Mouse (Mus musculus) left cerebral cortex, postnatal 36 days (tissue): ENCODE measurements at regions not wholly inside any gene's neighbourhood (a gene's known extent, or its start where the extent isn't known, plus 50 kb on each side); places are given as distances from the start of the nearest gene placed in this dataset.

ENCODE experiments used
- DNase-seq, 2 experiments: peaks; one replicate each; pipeline ENCODE4 v3.0.0; 2021 to 2022; ENCODE audit warnings: low spot score in 2 of 2, mixed read lengths in 1 of 2
- intact Hi-C: fragments of 180-260 bp; cut with DNase I; formaldehyde crosslinking; loops from one replicate; pipeline ENCODE4 v1.15.1; 2025

- no peak for DNase-seq
- intact Hi-C loops = no loop called here
Measured at GRCm38 (mm10) chr1:18416297-18416732, 151.4 kb upstream of the Defb41 start.

- DNase-seq = no peak
- intact Hi-C loops = no loop called here
Measured at GRCm38 (mm10) chr1:18415879-18416278, 150.9 kb upstream of the Defb41 start.

- no peak for DNase-seq
- intact Hi-C loops = no loop called here
Measured at GRCm38 (mm10) chr1:18412746-18413145, 147.8 kb upstream of the Defb41 start.

GRCm38 (mm10) chr1:18389591-18389990, 124.7 kb upstream of the Defb41 start:
- no peak for DNase-seq
- intact Hi-C loops = no loop called here

- DNase-seq = no peak
- intact Hi-C loops = no loop called here
Measured at GRCm38 (mm10) chr1:18384079-18384478, 119.1 kb upstream of the Defb41 start.

GRCm38 (mm10) chr1:18359951-18360731, 95.2 kb upstream of the Defb41 start:
- no peak for DNase-seq
- intact Hi-C loops = loop anchor here (2.0 kb wide), 2 partner anchors 617 to 819 kb away; no protein-coding TSS in a partner anchor

GRCm38 (mm10) chr1:18338871-18339270, 73.9 kb upstream of the Defb41 start:
- intact Hi-C loops = no loop called here
- DNase-seq = no peak
